Mouse (Mus musculus) embryo, embryonic 11 days (tissue): ENCODE measurements around the gene Slc11a1.
"Not testable (repeated sequence)": the region's sequence is repeated elsewhere in the genome, so short reads cannot be mapped to it uniquely, and the experiment has no call there.

Experiments used
- DNase-seq: peaks from one replicate; pipeline ENCODE4 v3.0.0-alpha.2; 2015

Slc11a1 gene

DNA sequence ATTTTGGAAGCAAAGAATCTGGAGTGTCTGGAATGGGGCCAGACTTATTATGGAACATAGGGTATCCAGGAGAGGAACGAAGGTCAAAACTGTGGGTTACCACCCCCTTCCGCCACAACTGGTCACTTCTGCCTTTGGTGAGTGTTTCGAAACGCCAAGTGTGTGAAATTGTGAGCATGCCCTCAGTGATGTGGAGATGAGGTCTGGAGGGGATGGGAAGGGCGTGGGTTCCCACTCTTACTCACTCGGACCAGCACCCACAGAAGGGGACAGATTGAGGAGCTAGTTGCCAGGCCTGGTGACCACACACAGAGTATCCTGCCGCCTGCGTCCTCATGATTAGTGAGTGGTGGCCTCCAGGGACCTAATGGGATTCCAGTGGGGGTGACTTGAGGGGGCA is at the start of gene Slc11a1:
Gene Slc11a1, plus strand, starts transcription at position 216 of the 400 bp plus-strand sequence.
- DNase-seq = no peak

DNA sequence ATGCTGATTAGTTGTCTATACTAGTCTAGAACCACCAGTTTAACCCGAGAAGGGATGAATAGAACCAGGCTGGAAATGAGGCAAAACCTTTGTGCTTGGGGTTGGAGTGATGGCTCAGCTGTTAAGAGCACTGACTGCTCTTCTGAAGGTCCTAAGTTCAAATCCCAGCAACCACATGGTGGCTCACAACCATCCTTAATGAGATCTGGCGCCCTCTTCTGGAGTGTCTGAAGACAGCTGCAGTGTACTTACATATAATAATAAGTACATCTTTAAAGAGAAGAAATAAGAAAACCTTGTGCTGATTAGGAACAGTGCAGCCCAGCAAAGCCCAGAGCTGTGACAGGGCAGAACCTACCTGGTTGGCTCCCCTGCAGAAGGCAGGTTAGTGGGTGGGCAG is 48.1 kb upstream of the Slc11a1 start:
- not testable (repeated sequence) for DNase-seq

DNA sequence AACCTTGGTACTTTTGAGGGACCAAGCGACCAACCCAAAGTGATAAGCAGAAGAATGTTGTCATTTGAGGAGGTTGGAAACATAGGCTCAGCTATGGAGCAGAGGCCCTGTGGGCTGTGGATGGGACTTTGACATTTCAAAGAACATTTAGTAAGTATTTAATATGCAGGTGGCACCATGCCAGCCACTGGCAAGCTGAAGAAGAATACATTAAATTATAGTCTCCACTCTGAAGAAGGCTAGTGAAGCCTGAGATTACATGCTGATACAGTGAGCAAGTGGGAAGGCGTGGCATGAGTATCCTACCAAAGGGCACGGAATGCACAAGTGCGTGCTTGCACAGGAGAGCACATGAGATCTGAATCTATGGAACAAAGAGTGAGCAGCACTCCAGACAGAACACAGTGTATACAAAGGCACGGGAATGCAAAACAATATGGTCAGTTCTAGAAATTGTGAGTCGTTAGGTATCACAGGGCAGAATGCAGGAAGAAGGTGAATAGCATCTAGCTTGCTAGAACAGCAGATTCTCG is 45.0 kb upstream of the Slc11a1 start:
- DNase-seq = no peak

DNA sequence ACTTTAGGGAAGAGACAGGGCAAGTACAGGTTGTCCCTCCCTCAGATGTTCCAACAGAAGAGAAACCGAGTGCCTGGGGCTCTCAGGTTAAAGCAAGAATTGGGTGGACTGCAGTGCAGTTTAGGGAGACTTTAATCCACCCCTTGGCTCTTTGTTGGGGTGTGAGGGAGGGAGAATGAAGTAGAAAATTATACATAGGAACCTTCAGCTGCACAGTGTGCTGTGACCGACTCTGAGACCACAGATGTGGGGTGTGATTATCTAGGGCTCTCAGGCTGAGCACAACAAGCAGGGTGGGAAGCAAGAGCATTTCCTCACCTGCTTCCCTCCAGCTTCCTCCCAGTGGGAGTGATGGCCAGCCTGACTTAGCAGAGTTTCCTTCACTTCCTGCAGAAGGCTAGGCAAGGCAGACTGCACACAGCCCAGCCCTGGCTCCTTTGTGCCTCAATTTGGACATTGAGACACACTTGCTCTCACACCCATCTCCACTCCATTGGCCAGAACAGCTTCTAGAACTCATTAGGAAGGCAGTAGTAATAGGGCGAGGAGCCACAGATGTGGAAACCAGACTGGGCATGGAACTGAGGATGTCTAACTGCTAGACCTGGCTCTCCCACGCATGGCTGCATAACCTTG is 43.8 kb upstream of the Slc11a1 start:
- no peak for DNase-seq

DNA sequence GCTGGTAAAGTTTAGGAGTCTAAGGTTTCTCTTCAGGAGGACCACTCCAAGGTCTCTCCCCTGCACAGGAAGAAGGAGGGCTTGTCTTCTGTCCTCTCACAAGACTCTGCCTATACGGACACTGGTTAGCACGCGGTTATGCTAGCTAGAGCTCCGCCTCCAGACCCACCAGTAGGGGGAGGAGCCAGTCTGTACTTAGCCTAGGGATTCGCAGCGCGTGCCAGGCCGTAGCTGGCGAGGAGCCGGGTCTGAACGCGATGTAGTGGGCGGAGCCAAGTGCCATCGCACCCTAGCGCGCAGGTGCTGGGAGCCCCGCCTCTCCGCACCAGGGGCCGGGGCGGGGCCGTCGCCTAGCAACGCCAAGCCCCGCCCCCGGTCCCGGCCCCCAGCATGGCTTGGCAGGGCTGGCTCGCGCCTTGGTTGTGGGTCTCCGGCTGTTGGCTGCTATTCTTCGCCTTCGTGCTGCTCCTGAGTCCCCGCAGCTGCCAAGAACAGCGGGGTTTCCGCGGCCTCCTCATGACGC is 42.7 kb upstream of the Slc11a1 start:
- peak; percentile 98 for DNase-seq

DNA sequence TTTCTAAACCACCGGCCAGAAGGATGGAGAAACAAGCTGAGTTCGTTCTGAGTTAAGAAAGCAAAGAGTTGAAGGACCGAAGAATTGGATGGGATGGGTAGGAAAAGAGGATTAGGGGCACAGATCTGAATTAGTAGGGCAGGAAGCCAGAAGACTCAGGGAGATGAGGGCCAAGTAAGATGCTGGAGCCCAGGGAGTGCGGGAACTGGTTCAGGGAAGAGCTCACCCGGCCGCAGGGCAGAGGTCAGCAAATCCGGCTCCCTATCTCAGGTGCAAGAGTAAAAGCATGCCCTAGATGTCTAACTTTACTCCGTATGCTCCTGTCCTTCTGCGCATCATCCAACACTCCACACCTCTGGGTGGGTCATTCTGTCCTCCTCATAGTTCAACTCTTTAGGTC is 42.1 kb upstream of the Slc11a1 start:
- peak; percentile 24 for DNase-seq

DNA sequence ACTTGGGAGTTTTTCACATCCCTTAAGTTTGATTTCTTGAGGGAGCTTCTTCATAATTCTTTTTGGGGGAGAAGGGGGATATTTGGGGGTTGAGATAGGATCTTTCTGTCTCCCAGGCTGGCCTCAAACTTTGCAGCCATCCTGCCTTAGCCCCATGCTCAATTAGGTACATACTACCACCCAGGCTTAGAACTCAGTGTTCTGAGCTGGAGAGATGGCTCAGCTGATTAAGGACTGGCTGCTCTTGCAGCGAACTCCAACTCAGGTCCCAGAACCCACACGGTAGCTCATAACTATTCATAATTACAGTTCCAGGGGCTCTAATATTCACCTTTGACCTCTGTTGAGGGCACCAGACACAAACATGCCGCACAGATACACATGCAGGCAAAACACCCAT is 40.4 kb upstream of the Slc11a1 start:
- DNase-seq = no peak

DNA sequence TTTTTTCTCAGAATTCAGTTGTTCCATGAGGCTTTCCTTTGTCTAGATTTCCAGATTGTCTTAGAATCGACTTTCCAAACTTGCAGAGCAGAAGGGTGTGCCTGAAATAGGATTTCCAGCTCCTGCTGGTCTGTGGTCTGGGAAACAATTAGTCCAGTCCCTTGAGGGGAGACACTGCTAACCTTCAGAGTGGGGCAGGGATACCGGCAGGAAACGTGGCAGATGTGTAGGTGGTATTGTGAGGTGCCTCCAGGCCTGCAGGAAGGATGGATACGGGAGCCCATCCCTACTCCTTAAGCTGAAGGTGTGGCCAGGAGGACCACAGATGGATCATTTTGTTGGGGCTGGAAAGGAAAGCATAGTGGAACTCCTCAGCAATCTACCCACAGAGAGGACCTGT is 40.0 kb upstream of the Slc11a1 start:
- DNase-seq = no peak

DNA sequence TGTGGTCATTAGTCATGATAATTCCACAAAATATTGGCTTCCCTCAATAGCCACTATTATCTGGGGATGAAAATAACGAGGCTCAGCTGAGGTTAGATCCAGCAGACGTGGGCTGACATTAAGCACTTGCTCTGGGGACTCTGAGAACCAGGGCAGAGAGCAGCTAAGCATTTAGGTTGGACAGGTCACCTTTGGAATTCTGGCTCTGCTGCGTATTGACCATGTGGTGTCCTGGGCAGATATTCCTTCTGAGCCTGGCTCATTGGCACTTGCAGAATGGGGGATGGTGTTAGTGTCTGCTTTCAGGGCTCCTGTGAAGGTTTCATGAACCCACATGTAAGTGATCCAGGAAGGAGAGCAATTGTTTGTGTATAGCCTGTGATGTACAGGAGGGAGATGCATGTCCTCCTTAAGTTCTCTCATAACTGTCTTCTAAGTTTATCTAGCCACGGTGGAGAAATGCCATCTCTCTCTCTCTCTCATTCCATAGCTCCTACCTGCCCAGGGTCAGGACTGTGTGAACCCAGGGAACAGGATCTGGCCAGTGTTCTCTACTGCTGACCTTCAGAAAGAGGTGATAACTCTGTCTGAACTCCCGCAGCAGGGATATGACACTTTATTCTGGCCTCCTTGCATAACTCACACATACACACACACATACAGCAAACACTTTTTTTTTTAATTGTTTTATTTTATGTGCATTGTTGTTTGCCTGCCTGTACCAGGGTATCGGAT is 39.4 kb upstream of the Slc11a1 start:
- DNase-seq = no peak

DNA sequence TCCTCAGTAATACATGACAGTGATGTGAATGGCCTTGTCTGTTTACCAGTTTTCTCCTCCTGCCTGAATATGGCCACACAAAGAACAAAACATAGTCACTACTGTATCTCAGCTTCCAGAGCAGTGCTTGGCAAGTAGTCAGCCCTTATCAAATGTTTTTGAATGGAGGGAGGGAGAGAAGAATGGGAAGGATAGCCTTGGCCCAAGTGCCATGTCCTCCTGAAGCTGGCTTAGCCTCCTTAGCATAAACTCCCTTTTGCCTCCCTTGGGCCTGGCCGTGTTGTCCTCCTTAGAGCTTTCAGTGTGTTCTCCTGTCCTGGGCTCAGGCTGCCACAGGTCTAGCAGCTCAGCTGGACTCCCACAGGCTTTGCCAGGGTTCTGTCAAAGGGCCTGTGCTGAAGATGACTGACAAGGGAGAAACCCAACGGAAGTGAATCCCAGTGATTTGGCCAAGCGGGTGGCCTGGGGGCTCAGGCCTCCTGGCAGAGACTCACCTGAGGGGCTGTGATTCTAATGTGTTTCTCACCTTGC is 37.7 kb upstream of the Slc11a1 start:
- DNase-seq = no peak

DNA sequence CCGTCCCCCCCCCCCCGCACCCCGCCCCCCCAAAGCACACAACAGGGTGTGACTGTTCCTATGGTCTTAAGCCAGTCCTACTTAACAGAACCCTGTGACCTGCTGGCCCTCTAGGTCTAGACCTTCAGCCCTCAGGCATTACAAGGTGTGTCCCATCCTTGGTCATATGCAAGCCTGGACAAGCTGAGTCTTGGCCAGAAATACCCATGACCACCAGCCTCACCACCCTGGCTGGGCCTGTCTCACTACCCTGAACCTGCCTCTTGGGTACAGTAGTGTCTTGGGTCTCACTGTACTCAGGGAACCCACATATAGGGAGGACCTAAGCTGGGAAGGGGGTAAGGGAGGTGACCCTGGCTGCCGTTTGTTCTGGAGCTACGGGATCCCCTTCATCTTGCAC is 37.0 kb upstream of the Slc11a1 start:
- no peak for DNase-seq

DNA sequence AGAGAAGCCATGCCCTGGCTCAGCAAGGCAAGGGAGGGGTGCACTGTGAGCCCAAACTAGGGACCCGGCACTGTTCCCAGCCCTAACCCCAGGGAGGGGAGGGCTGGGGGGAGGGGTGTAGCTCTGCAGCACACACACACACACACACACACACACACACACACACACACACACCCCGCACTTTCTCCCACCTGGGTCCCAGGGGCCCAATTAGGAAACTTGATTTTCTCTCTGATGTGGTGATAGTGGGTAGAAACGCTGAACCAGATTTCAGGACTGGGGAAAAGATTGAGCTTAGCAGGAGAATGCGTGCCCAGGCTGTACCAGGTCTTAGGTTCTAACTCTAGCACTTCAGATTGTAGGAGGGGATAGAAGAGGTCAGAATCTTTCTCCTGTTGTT is 36.4 kb upstream of the Slc11a1 start:
- DNase-seq = no peak

DNA sequence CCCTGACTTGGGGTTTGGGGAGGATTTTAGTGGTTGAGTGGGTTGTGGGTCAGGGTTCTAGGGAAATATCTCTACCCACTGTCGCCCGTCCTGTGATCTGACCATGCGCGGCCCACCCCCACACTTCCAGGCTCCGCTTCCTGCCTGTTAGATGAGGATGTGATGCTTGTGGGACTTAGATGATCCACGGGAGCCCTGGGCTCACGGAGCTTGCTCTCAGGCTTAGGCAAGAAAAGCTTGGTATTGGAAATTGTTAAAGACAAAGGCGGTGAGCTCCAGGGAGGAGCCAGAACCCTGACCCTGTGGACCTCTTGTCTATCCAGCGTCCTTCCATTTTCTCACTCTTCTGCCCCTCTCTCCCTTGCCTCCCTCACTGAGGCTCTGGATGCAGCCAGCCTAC is 35.1 kb upstream of the Slc11a1 start:
- DNase-seq = no peak

DNA sequence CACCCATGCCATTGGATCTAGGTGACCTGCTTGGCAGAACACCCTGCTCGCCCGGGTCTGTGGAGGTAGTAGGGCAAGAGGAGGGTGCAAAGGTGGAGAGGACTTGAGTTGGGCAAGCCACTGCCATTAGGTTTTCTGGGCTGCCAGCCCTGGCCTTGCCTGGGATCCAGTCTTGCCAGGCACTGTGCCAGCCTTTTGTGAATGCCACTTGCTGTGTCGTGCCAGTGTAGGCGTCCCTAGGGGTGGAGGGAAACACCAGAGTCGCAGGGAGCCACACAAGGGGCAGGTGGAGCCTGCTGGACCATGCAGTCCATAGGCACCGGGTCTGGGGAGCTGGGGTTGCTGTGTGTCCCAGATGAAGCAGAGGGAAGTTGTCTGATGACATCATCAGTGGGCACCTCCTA is 34.6 kb upstream of the Slc11a1 start:
- no peak for DNase-seq

DNA sequence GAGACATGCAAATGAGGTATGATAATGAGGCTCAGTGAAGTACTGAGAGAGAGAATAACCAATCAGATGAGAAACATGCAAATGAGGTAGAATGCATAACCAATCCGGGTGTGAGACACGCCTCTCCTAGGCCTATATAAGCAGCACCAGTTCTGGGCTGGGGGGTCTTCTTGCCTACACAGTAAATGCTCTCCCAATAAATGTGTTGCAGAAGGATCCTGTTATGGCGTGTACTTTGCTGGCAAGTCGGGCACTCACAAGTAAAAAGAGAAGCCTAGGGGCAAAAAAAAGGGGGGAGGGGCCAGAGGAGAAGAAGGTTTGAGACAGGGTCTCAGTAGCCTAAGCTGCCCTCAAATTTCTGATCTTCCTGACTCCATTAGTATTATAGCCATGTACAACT is 34.0 kb upstream of the Slc11a1 start:
- not testable (repeated sequence) for DNase-seq

DNA sequence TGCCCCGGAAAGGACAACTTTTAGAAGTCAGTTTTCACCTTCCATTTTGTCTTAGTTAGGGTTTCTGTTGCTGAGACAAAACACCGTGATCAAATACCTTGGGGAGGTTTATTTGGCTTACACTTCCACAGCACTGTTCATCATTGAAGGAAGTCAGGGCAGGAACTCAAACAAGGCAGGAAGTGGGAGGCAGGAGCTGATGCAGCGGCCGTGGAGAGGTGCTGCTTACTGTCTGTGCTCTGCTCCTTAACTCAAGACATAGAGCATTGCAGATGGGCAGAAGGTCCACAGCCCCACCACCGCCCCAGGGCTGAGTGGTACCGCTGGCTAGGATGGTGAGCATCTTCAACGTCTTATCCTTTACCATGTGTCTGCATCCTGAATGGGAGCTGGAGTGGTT is 33.1 kb upstream of the Slc11a1 start:
- DNase-seq = no peak

DNA sequence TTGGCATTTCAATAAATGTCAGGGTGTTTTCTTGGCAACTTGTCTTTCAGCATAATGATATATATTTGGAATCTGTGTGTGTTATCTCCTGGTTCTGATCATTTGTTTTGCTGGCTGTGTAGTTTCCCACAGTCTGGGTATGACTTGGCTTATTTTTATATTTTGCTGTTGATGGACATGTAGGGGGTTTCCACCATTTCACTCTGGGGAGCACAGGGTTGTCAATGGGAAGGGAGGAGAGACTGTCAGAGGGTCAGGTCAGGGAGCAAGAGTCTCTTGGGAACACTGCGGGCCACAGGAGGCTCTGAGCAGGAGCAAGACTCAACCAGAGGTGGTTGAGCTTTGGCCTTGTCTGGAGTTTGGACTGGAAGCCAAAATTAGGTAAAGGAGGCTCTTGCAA is 32.7 kb upstream of the Slc11a1 start:
- no peak for DNase-seq

DNA sequence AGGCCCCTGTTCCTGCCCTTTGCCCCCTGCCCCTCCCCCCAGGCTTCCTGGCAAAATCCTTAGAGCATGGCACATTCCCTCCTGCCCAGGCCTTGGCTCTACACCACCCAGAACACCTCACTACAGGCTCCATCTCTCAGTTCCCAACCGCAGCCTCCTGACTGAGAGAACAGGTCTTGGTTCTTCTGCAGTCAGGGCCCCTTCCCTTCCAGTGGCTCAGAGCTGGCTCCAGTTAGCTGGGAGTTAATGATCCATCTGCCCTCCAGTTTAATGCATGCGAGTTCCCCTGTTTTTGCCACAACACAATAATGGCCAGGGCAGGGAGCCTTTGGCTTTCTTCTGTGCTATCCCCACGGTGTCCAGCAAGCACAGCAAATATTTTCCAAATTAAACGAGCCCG is 31.8 kb upstream of the Slc11a1 start:
- no peak for DNase-seq

DNA sequence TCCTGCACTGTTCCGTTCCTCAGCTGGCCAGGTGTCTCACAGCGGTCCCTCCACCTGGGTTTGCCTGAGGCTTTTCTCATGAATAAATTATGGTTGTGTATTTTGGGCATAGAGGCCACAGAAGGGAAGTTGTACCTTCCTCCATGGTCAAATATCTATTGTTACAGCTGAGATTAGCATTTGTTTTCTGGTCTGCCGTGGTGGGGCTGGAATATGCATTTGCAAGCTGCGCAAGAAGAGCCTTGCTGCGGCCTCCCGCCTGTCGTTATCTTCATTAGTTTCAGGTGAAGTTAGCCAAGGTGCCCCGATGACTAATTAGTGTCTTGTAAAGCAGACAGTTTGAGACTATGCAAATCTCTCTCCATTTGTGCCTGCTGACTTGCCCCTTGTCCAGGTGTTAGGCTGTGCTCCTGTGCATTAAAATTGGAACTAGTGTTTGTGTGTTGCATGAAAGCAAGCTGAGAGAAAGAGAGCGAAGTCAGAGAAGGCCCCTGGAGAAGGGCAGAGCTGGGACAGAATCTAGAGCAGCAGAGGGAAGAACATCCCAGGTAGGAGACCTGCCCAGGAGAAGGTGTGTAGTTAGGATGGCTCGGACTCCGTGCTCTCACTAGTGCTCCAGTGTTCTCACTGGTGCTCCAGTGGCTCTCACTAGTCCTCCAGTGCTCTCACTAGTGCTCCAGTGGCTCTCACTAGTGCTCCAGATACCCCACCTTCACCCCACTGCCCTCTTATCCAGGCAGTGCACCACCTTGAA is 30.7 kb upstream of the Slc11a1 start:
- DNase-seq = no peak

DNA sequence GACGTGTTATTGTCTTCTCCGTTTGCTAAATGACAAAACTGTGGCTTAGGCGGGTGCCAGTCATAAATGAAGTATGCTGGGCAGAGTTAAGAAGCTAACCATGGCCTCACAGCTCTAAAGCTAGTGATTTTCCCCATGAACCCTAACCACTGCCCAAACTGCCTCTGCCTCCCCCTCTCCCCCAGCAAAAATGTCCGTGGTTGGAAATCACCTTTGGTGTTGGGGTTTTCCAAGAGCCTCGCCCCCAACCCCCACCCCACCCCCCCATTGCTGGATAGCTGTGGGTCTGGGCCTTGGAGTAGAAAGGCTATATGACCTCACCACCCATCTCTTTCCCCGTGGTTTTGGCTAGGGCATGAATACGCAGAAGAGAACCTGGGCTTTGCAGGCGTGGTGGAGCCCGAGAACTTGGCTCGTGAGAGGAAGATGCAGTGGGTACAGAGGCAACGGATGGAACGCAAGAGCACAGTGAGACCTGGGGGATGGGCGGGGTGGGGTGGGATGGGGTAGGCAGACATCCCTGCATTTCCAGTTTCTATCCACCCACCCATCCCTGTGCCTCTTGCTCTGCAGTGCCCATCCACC is 23.7 kb upstream of the Slc11a1 start:
- no peak for DNase-seq

DNA sequence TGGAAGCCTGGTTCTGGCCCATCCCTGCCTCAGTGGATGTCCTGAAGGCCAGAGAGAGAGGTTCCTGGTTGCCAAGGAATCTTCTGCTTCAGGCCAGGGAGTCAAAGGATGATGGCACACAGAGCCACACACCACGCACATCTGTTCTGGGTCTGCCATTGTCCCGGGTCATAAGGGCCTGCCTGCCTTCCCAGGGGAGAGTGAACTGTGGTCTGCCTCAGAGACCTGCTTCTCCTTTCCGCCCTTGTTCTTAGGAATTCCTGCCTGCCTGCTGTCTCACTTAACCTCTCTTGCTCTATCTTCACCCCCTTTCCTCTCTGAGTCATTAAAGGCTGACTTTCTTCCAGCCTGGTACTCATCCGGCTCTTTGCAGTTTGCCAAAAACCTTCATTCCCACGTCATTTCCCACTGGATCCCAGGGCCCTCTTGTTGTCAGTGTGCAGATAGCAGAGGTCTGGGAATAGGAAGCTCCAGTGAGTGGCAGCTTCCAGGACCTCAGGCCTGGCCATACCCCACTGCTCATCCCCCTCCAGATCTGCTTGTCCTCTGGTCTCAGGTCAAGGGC is 22.4 kb upstream of the Slc11a1 start:
- no peak for DNase-seq

DNA sequence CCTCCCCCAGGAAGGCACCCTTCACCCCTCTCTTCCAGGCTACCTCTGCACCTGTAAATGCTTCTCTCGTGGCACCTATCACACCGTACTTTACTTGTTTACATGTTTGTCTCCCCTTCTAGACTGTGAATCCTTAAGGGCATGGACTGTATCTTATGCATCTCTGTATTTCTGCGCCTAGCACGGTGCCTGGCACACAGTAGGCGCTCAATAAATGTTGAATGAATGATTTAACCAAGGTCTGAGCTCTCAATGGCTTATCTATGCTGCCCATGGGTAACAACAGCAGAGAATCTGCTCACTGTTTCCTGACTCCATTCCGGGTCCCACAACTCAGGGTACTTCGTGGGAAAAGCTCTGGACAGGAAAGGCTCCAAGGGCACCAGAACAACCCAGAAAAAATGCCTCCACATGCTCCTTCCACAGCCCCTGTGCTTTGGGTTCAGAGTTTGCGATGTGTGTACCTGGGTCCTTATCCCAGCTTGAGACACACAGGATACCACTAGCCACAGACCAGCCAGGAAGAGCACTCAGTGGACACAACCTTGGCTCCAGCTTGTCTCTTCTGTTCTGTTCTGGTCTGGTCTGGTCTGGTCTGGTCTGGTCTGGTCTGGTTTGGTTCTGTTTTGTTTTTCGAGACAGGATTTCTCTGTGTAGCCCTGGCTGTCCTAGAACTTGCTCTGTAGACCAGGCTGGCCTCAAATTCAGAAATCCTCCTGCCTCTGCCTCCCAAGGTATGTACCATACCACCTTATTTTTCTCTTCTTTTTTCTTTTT is 21.4 kb upstream of the Slc11a1 start:
- DNase-seq = no peak
